Mouse (Mus musculus) right cerebral cortex, postnatal 10 days (tissue): ENCODE data around the gene Trim56.

Experiments used
- DNase-seq, 2 experiments: peaks; one replicate each; pipeline ENCODE4 v3.0.0; 2021; ENCODE audit warnings: low spot score in 2 of 2

Trim56 gene

GRCm38 (mm10) chr5:137076191-137076930 is 39.6 kb downstream of the Trim56 start:
- DNase-seq = peak in 1 of 2 experiments; percentile 52

- no peak for DNase-seq
These were observed 40.3 kb downstream of the Trim56 start for GRCm38 (mm10) chr5:137075726-137076125.

- peak; percentile 38 to 54 for DNase-seq
These were observed 41.8 kb downstream of the Trim56 start for GRCm38 (mm10) chr5:137074191-137074651.

- DNase-seq = no peak
These were observed 42.9 kb downstream of the Trim56 start for GRCm38 (mm10) chr5:137073141-137073540.

- DNase-seq = peak; percentile 84 to 87
These were observed 43.7 kb downstream of the Trim56 start, which contains the start of gene Serpine1 for GRCm38 (mm10) chr5:137072079-137072960. Gene Serpine1 (minus strand): TSS chr5:137072268.

- no peak for DNase-seq
These were observed 45.0 kb downstream of the Trim56 start for GRCm38 (mm10) chr5:137070881-137071605.

- no peak for DNase-seq
These were observed 47.3 kb downstream of the Trim56 start for GRCm38 (mm10) chr5:137068711-137069110.

- no peak for DNase-seq
These were observed 50.1 kb downstream of the Trim56 start for GRCm38 (mm10) chr5:137065923-137066322.

- DNase-seq = no peak
These were observed 50.6 kb downstream of the Trim56 start for GRCm38 (mm10) chr5:137065454-137065853.

- DNase-seq = no peak
These were observed 53.4 kb downstream of the Trim56 start for GRCm38 (mm10) chr5:137062601-137063000.

GRCm38 (mm10) chr5:137061809-137062481 is 54.1 kb downstream of the Trim56 start:
- no peak for DNase-seq
